Mouse (Mus musculus): Measurements from ENCODE around the gene Sdha. TPM values are rescaled to one million over a fixed set of nuclear protein-coding genes. Genes with fewer than 3 reads are reported as not detected.

Sdha gene
- polyA plus RNA-seq, 1 experiment from 2014 or later, result 219 TPM

GRCm38 (mm10) chr13:74300925-74301606, 49.0 kb downstream of the Sdha start:
- Histone ChIP-seq H3K27ac (replicated peaks) (no peak overlapping the region), H3K36me3 (peaks cover 32% of the 10 kb centered on the region), H3K4me1 (no peaks in the 10 kb centered on the region), H3K4me2 (replicated peaks) (no peak overlapping the region), H3K27me3 (no peaks in the 10 kb centered on the region), H3K9ac (replicated peaks) (no peak overlapping the region), H3K4me3 (no peak overlapping the region), H3K9me3 (no peaks in the 10 kb centered on the region)
- peak; percentile 73 for ATAC-seq (ENCODE audit: low FRiP score, low read depth)
- WGBS, result 47% methylated on average over 4 of the region's 4 CpGs

DNA sequence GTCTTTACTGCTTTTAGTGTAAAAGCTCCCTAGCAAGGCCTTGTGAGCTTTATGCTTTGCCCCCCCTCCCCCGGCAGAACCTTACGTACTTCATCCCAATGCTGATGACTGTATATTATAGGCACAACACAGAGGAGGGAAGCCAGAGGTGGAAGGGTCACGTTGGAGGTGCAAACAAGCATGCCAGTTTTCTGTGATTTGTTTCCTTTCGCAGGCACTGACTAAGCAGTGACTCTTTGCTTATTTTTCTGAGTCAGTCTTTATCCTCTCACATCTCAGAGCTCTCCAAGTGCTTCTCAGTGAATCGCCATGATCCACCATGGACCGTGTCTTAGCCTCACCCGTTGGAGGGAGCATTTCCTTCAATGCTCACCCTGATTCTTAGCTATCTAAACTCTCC, 53.7 kb downstream of the Sdha start:
- no peak overlapping the region for H3K27ac ChIP-seq (replicated peaks)
- peaks cover 4% of the 10 kb centered on the region; the same call in 1 of the 2 replicates for H3K4me1 ChIP-seq
- H3K9ac ChIP-seq (replicated peaks), result no peak overlapping the region
- no peaks in the 10 kb centered on the region for H3K9me3 ChIP-seq
- no peaks in the 10 kb centered on the region for H3K36me3 ChIP-seq
- H3K4me3 ChIP-seq, result no peak overlapping the region
- 84% methylated on average over 7 of the region's 7 CpGs for WGBS
- no peak for ATAC-seq (ENCODE audit: low FRiP score, low read depth)
- no peak overlapping the region for H3K4me2 ChIP-seq (replicated peaks)
- peaks cover 17% of the 10 kb centered on the region for H3K27me3 ChIP-seq

DNA sequence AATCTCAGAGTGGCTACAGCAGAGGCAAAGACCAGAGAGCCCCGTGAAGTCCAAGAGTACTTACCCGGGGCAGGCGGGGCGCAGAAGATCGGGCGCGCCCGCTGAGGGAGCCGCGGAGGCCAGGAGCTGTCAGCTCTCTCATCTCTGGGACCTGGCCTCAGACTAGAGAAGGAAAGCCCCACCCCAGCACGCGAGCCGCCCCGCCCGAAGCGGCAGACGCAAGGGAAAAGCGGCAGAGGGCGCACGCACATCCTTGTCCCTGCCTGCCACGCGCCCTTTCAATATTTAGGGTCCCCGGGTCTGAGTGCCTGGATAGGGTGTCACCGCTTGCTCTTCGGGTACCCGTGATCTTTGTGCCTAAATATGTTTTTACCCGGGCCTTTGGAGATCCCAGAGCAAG, 57.9 kb downstream of the Sdha start, which contains the start of gene Ahrr:
Ahrr (minus strand) TSS at position 165 of the 400 bp plus-strand sequence.
- 1% methylated on average over 25 of the region's 27 CpGs for WGBS
- ATAC-seq (ENCODE audit: low FRiP score, low read depth), result peak; percentile 63; the same call in 1 of the 2 replicates
- peaks cover 4% of the 10 kb centered on the region; the same call in 1 of the 2 replicates for H3K4me1 ChIP-seq
- H3K36me3 ChIP-seq, result no peaks in the 10 kb centered on the region
- H3K27ac ChIP-seq (replicated peaks), result no peak within 1 kb of the TSS
- H3K9me3 ChIP-seq, result no peaks in the 10 kb centered on the region
- peak within 1 kb of the TSS; percentile 56 for H3K4me2 ChIP-seq (replicated peaks)
- H3K9ac ChIP-seq (replicated peaks), result no peak within 1 kb of the TSS
- peaks cover 25% of the 10 kb centered on the region for H3K27me3 ChIP-seq
- peak within 1 kb of the TSS; percentile 25 for H3K4me3 ChIP-seq

GRCm38 (mm10) chr13:74289646-74290045, 60.4 kb downstream of the Sdha start:
- Histone ChIP-seq H3K4me2 (replicated peaks) (no peak overlapping the region), H3K4me3 (no peak overlapping the region), H3K4me1 (peaks cover 4% of the 10 kb centered on the region; the same call in 1 of the 2 replicates), H3K36me3 (no peaks in the 10 kb centered on the region), H3K9ac (replicated peaks) (no peak overlapping the region), H3K27ac (replicated peaks) (no peak overlapping the region), H3K27me3 (peaks cover 25% of the 10 kb centered on the region), H3K9me3 (no peaks in the 10 kb centered on the region)
- no peak for ATAC-seq (ENCODE audit: low FRiP score, low read depth)
- WGBS, result 82% methylated on average over 5 of the region's 5 CpGs

DNA sequence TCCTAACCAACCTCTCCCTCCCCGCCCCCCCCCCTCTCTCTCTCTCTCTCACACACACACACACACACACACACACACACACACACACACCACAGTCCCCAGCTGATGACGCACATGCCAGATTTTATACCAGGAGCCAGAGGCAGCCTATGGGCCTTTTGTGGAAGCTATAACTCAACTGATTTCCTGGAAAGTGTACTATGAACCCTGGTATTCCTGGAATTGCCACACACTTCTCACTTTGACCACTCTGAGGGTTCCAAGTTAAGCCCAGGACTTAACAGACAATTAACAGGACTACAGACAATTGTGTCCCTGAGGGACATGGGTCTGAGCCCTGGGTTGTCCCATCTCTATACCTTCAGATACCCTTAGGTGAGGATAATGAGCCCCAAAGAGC, 67.8 kb downstream of the Sdha start:
- no peak overlapping the region for H3K9ac ChIP-seq (replicated peaks)
- no peak overlapping the region for H3K4me2 ChIP-seq (replicated peaks)
- no peaks in the 10 kb centered on the region for H3K9me3 ChIP-seq
- H3K36me3 ChIP-seq, result no peaks in the 10 kb centered on the region
- no peaks in the 10 kb centered on the region for H3K27me3 ChIP-seq
- H3K4me3 ChIP-seq, result no peak overlapping the region
- no peak overlapping the region for H3K27ac ChIP-seq (replicated peaks)
- no peaks in the 10 kb centered on the region for H3K4me1 ChIP-seq
- ATAC-seq (ENCODE audit: low FRiP score, low read depth), result no peak
- 87% methylated on average over 1 of the region's 2 CpGs for WGBS

DNA sequence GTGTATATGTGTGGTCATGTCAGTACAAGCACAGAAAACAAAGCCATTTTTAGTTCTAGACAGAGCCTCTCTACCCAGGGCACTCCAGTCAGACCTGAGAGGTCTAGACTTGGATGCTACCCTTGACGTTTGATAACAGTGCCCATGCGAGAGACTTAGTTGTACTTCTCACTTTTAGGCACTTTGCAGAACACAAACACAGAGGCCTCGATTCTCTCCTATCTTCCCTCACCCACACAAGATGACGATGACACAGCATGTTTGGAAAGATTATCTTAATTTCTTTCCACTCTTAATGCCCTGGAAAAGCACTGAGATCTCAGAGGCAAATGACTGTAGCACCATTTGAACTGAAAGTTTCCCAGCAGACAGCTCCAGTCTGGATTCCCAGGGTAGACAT, 74.4 kb downstream of the Sdha start:
- Histone ChIP-seq H3K27ac (replicated peaks) (no peak overlapping the region), H3K27me3 (0 out of 2 replicates have a peak, but pooled peaks cover 4% of the 10 kb centered on the region), H3K4me3 (no peak overlapping the region), H3K9me3 (no peaks in the 10 kb centered on the region), H3K4me2 (replicated peaks) (no peak overlapping the region), H3K9ac (replicated peaks) (no peak overlapping the region), H3K4me1 (no peaks in the 10 kb centered on the region), H3K36me3 (no peaks in the 10 kb centered on the region)
- WGBS, result 81% methylated on average over 4 of the region's 4 CpGs
- no peak for ATAC-seq (ENCODE audit: low FRiP score, low read depth)

Other genes with a start within 250 kb of the Sdha start
- gene Slc9a3, start 228.8 kb downstream of the Sdha start, polyA plus RNA-seq (2016; fragmentation: Nextera tagmentation; extraction: Ambion mirVana), result 0.04 TPM in 2 replicates
- gene Exoc3, start 141.5 kb downstream of the Sdha start, polyA plus RNA-seq (2016; fragmentation: Nextera tagmentation; extraction: Ambion mirVana), result 82.4 and 89.2 TPM in 2 replicates
- 1.1 and 1.7 TPM in 2 replicates for gene Ahrr, start 57.9 kb downstream of the Sdha start, polyA plus RNA-seq (2016; fragmentation: Nextera tagmentation; extraction: Ambion mirVana)
- 103 and 114 TPM in 2 replicates for gene Pdcd6, start 32.7 kb downstream of the Sdha start, polyA plus RNA-seq (2016; fragmentation: Nextera tagmentation; extraction: Ambion mirVana)
- 57.5 and 59.2 TPM in 2 replicates for gene Ccdc127, start within 50 bp of the Sdha start, polyA plus RNA-seq (2016; fragmentation: Nextera tagmentation; extraction: Ambion mirVana)
- gene Lrrc14b, start 13.7 kb upstream of the Sdha start, polyA plus RNA-seq (2016; fragmentation: Nextera tagmentation; extraction: Ambion mirVana), result not detected in 2 replicates
- 3.5 and 3.7 TPM in 2 replicates for gene Zfp72, start 40.6 kb upstream of the Sdha start, polyA plus RNA-seq (2016; fragmentation: Nextera tagmentation; extraction: Ambion mirVana)
- gene Ftl1-ps1, start 49.4 kb upstream of the Sdha start, polyA plus RNA-seq (2016; fragmentation: Nextera tagmentation; extraction: Ambion mirVana), result 95.2 and 103 TPM in 2 replicates
- 20.4 and 21.6 TPM in 2 replicates for gene Zfp825, start 143.7 kb upstream of the Sdha start, polyA plus RNA-seq (2016; fragmentation: Nextera tagmentation; extraction: Ambion mirVana)